Mouse (Mus musculus) cerebellum, postnatal 36 days (tissue): ENCODE measurements around the gene Ttf2.

Experiments
- DNase-seq, 2 experiments: peaks; one replicate each; pipeline ENCODE4 v3.0.0; 2021 to 2022; ENCODE audit warnings: mixed read lengths in 2 of 2

Gene Ttf2

DNA sequence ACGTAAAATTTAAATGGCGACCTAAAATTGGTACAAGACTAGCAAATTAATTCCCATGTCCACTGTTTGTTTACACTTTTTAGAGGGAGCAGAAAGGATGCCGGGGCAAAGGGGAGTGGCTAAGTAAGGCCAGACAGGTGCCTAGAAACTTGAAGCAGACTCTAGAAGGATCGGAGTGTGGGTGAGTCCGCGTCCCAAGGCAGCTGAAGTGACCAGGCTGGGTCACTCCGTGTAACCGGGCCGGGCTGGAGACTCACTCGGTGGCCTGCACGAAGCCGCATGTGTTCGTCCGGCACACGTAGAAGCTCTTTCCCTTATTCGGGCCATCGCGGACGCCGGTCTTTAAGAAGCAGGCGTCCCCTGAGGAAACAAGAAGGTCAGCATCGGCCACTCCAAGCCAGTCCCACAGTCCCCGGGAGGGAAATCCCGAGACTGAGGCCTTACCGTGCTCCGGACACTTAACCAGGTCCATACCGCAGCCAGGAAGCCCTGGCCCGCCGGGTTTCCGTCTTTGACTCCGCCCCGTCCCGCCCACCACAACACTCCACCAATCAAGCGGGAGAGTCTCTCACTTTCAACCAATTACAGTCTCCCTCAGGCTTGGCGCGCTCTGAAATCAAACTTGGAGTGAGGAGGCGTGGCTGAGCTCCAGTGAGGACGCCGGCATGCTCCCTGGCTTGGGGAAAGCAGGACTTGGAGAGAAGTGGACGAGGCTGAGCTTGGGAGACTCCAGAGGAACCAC is at the start of gene Ttf2:
Gene Ttf2, minus strand, starts transcription at position 488 of the 742 bp plus-strand sequence.
- peak; percentile 87 to 91 for DNase-seq

DNA sequence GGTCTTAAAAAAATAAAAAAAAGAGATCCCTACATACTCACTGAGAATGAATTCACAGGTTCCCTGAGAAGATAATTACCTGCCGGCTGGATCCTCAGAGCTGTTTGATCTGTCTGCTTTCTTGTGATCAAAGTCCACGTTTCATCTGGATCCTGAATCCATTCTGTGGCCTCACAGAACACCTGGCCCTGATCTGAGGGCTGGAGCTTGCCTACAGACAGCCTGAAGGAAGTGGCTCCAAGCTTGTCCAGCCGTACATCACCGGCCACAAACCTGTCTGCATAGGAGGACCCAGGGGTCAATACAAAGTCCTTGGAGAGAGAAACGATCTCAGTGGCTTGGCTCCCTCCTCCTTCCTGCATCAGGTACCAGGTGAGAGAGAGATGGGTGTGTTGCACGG is 49.0 kb upstream of the Ttf2 start:
- DNase-seq, result no peak

DNA sequence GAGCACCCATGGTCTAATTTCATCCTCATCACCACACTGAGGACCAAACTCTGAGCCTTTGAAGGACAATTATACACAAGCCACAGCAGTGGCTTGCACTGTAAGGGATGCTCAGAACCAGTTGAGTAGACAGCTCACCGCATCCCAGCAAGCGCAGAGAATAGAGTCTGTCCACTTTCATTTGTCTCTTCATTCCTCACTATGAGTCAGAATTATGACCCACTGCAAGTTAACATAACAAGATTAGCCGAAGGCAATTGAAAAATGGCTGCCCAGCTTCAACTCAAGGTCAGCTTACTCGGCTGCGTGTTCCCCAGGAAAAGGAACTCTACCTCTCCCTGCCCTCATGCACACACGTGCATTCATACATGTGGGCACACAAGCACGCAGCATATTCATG is 46.6 kb upstream of the Ttf2 start:
- DNase-seq, result no peak

DNA sequence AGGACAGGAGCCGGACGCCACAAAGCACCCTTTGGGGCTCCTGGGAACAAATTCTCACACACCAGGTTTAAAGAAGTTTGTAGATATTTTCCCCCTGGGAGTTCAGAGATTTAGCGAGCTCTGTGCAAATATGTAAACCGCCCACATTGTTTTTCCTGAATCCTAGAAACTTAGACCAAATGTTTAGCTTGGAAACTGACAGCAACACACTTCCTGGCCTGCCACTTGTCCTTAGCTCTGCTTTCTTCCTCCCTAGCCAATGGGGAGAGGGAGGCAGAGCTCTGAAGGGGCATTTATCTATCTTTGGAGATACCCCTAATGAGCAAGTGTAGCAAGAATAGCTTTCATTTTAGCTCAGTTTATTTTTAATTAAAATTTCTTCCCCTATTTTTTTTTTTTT is 45.8 kb upstream of the Ttf2 start:
- DNase-seq, result no peak

DNA sequence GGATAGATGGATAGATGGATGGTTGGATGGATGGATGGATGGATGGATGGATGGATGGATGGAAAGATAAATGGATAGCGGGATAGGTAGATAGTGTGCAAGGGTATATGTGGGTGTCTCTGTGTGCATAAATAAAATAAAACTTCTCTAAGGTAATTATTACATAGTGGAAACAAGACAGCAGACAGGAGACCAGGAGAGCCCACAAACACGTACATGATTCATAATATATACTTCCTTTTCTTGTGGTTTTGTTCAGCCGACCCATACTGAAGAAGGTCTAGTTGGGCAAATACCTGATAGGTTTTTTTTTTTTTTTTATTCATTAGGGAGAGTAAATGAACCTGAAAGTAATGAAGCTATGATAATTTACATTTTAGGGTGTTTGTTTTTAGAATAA is 44.1 kb upstream of the Ttf2 start:
- no peak for DNase-seq

DNA sequence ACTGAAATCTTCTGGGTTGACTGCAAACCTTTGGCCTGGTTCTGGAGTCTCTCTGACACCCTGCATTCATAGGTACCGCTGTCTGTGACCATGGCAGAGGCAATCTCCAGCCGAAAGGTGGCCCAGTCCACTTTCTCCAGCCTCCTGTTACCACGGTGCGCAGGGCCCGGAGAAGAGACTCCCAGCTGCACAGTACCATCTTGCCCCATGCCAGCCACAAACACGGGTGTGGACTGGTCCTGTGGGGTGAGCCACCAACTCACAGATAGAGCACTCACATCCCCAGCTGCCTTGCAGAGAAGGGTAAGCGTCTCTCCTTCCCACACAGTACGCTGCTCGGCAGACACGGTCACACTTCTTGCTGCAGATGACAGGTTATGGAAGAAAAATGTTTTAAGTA is 43.5 kb upstream of the Ttf2 start:
- no peak for DNase-seq

DNA sequence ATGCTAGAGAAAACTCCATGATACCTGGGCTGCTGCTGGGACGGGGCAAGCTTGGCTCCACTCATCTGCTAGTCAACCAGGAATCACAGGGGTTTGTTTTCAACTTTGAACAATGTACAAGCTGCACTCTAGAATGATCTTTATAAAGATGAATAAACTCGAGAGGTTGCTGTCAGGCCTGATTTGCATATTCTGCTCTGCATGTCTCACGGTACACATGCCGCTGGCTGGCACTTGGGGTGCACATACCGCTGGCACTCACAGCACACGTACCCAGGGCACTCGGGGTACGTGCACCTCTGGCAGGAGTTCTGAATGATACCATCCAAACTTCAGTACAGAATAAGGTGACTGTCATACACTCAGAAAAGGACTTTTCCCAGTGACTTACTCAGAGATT is 43.1 kb upstream of the Ttf2 start:
- DNase-seq, result no peak

DNA sequence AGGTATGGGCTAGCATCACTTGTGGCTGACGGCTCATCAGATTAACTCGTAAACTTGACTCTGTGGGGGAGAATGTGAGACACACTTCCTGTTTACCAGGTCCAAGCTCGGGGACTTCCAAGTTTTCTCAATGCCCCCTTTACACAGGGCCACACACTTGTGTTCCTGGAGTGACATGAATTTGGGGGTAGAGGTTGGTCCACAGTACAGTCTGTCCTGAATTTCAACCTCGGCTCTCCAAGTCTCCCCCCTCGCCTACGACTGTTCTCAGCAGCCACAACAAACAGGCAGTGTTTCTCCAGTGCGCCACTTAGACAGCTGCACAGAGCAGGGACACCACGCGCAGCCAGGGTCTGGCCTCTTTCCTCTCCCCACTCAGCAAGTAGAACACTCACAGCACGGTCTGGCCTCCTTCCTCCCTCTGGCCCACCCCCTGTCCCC is 42.7 kb upstream of the Ttf2 start:
- DNase-seq, result no peak

DNA sequence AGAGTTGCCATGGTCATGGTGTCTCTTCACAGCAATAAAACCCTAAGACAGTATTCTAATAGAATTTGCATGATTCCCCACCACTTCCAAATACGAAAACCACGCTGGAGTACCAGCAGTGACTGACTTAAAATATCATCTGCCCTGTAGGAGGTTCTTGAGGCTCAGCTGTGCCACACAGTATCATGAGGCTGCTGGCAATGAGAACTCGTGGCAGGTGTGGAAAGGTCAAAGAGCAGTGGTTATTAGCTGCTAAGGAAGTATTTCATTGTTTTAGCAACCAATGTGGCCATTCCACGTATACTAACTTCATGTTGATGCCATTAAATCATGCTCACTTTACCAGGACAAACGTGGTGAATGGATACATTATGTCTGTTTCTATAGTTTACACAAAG is 41.7 kb upstream of the Ttf2 start:
- no peak for DNase-seq

DNA sequence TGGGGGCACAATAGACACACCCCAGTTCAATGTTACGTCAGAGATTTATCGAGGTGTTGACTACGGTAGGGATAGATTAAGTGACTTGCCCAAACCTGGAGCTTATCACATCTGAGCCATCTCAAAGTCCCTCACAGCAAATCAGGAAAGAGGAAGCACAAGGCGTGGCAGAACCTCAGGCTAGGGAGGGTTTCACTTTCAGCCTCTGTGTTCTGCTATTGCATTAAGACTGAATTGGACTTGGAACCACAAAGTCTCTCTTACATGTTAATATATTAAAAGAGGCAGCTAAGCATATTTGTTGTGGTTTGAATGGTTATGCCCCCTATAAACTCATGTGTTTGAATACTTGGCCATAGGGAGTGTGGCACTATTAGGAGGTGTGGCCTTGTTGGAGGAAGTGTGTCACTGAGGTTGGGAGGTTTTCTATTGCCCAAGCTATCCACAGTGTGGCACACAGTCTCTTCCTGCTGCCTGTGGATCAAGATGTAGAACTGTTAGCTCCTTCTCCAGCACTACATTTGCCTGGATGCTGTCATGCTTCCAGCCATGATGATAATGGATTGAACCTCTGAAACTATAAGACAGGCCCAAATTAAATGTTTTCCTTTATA is 41.2 kb upstream of the Ttf2 start:
- DNase-seq, result no peak

DNA sequence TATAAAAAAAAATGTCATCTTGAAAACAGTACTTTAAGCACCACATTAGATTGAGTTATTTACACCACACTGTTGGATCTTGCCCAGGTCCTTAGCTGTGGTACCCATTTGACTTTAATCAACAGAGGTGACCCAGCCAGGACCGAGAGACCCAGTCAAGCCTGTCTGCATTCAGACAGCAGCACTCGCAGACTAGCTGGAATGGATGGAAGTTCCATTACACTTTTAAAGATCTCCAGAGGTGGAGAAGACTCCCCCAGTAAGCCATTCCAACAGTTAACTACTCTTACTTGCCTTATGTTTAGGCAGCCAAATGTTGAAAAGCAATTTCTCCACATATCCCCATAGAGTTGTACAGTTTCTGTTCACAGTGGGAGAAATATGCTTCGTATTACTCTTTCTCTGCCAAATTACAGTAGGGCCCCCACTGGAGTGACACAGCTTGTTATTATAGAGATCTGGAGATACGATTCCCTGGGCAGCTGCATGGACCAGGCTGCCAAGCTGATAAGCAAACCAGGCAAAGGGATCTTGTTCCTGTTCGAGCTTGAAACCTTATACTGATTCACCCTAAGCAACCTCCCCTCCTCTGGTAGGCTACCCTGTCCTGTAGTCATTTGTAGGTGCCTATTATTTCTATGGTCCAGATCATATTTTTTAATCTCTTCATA is 37.8 kb upstream of the Ttf2 start:
- DNase-seq, result no peak

DNA sequence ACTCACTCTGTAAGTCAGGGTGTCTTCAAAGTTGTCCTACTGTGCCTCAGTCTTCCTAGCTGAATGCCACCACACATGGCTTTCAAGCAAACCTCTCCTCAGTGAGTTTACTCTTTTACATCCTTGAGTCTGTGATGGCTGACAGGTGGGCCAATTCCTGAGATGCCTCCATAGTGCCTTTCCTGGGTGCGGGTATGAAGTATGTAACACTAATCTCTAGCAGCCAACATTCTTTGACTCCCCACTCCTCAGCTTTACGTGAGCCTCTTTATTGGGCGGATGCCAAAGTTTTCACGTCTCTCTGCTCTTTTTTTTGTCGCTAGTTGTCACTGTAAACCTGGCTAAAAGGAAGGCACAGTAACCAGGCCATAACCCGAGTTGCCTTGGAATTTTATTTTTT is 35.9 kb upstream of the Ttf2 start:
- DNase-seq, result no peak

DNA sequence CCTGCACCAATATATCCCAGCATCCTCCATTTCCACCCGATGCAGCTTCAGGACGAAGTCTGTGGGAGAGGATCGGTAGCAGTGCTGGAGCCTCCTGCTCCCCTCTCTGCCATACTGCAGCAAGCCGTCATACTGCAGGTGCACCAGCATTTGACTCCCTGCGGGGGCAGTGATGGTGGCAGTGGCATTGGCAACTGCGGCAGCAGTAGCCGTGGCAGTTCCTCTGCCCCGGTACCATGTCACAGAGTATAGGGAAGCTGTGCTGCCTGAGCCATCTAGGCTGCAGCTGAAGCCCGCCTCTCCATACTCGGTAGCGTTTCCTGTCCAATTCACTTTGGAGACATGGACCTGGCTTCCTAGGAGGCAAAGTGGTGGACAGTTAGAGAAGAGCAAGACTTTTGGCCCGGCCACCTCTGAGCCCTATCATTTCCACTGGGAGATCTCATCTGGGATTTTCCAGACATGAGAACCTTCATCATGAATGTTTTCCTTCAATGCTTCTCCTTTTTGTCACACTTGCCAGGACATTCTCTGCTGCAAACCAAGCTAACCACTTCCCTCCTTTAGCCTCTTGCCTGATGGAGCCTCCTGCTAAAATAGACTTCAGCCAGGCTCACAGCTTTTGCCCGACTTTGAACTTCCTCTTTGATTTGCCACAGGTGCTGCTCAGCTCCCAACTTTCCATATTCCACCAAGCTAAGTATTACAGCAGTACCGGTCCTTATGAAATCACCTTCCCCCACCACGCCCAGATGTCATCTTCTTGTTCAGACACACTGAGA is 34.3 kb upstream of the Ttf2 start:
- DNase-seq, result no peak

DNA sequence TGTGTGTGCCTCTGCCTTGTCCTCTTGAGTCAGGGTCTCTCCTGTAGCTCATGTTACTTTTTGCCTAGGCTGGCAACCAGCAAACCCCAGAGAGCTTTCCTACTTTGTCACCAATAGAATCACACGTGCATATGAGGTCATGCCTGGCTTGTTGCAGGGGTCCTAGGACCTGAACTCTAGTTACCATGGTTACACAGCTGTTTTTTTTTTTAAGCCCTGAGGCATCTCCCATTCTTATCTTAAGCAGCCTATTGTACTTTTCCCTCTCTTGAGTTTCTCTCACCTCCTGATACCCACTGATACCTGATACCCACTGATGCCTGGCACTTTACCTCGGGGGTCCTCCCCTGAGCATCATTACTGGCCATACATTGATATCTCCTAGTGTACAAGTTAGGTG is 30.3 kb upstream of the Ttf2 start:
- no peak for DNase-seq

DNA sequence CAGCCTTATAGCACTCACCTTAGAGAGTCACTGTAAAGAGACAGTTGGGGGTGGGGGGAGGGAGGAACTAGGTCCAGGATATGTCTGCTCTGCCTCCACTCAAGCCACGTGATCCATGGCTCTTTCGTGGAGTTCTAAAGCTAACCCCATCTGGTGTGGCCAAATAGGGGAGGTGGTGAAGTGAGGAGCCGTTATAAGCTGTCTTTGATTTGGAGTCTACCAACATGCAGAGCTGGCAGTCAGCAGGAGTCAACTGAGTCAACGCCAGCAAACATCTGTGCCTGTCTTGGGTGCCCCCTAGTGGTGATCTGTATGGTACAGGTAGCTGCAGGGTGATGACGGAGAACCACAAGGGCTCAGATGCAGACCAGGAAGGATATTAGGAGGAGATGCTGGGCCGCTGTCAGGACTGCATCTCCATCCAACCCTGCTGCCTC is 29.5 kb upstream of the Ttf2 start:
- peak; percentile 52 to 59 for DNase-seq

DNA sequence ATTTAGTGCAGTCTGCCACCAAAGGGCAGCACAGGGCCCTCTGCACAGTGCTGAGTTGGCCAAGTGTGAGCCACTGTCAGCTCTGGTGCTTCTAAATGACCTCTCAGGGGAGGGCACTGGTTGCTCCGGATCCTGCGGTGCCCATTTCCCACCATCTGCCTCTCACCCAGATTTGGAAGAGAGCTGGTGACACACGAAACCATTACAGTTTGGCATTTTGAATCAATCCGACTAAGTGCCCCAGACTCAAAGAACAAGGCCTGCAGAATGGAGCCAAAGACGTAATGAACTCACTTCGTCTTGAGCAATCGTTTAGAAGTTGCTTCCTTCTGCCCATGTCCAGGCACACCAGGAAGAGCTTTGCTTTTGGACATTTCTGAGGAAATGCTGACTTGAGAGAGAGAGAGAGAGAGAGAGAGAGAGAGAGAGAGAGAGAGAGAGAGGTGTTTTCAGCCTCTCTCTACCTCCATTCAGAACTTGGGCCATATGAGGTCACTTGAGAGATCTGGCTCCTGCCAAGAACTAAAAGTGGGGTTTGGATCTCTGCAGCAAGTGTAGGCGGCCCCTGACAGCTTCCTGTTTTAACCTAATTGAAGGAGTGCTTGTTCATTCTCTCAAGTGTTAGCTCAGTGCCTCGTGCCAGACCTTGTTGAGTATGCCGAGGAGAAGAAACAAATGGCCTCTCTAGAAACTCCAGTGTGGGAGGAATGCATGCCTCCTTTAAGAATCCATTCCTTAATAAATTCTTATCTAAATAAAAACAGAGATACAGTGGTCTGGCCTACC is 28.5 kb upstream of the Ttf2 start:
- no peak for DNase-seq

DNA sequence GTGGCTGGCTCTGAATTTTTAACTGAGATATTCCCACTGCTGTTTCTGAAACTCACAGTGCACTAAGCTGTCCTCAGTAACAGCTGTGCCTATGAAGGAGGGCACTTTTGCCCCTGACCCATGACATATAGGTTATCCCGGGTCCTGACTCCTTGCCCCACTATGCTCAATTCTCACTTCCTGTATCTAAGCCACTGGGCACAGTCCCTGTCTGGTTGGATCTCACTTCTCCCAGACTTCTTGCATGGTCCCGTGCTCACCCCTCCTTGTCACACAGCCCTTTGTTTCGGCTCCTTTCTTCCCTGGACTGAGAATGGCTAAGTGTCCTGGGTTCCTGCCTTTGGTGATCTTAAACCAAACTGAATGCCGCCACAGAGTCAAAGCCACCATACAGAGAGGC is 24.8 kb upstream of the Ttf2 start:
- DNase-seq, result no peak

DNA sequence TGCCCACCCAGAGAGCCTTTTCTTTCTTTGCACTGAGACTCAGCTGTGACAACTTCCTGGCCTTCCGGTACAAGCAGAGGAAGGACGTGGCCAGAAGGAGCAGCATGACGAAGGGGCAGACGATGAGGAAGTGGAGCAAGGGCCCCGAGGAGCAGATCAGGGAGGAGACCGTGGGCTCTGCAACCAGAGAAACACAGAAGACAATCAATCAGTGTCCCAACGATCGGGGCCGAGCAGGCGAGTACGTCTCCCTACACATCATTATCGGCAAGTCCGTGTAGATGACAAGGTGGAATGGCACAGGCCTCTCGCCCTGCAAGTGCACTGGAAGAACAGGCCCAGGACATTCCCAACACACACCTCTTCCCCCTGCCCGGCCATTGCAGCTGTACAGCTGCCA is 24.3 kb upstream of the Ttf2 start:
- DNase-seq, result no peak

DNA sequence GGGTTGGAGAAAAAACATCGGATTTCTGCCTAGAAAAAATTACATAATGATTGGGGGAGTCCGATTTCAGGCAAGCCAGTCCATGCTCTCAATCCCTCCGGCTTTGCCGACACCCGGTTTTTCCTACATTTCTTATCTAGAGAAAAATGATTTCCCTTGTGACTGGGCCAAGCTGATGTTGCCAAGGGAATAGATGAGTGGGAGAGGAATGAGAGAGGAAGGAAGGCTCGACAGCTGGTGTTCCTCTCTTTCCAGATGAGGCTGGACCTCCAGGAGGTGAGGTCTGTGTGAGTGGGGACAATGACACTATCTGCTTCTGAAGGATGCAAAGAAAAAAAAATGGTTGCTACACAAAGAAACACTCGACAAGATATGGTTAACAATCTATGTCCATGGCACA is 23.7 kb upstream of the Ttf2 start:
- DNase-seq, result no peak

DNA sequence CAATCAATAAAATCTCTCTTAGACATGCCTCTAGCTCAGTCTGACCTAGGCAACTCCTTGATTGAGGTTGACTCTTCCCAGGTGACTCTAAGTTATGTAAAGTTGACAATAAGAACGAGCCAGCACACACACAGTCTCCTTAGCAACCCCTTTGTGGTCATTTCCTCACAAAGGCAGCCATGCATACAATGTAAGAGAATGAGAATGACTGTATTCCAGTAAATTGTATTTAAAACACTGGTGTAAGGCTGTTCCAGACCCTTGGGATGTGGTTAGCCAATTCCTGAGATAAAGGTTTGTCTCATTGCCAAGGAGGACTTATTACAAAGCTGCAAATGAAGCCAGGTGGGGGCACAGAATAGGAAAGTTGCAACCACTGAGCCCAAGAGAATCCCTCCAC is 20.8 kb upstream of the Ttf2 start:
- DNase-seq, result no peak

DNA sequence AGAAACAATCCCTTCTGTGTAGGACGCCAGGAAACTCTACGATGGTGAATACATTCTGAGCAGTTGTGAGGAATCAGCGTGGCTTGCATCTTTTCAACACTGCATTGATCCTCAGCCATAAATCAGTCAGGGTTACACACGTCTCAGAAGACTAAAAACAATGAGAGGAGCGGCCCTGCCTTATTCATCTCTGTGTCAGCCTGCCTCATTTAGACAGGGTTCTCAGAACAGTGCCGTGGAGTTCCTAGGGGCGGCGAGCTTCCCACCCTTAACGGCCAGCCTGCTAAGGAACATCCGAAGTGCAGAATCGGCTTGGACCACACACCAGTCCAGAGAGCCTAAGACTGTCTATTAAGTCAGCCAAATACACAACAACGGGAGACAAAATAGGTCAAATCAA is 20.0 kb upstream of the Ttf2 start:
- no peak for DNase-seq

DNA sequence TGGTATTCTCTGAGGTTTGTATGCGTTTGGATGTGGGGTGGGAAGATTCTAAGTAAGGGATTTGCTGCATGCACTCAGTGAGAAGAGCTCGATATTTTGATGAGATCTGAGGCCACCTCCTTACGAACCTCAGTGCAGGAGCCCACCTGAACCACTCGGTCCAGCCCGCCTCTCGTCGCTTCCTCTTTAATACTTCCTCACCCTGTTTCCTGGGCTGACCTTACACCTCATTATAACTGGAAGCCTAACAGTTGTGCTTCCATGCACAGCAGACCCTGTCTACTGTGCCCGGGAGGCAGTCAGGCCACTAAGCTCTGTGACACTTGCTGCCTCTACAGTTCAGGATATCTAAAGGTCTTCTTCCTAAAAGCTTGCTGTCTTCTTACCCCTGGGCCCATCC is 9.8 kb upstream of the Ttf2 start:
- no peak for DNase-seq

DNA sequence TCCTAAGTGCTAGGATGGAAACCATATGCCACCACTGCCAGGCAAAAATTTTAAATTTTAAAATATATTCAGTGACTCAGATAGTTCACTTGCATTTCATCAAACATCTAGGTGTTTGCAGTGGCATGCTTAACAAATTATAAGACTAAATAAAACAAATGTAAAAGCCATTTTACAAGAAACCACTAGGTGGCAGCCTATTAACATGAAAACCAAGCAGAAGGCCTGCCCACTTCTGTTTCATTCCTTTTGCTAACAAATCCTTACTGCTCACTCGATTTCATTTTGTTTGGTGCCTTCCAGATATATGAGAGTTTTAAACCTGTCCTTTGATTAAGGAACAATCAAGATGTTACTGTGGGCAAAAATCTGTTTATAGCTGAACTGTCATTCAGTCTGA is 4.4 kb upstream of the Ttf2 start:
- peak in 1 of 2 experiments; percentile 16 for DNase-seq
